ENCODE assay signal across 8 mouse cellular contexts in genomic region chr12:29280081-29280788, GRCm38 (mm10).
A peak's percentile ranks its signal among the peaks of the same experiment; 100 is the strongest.
DNase-seq lines count a peak whose midpoint lies in the region; ATAC-seq and TF ChIP-seq lines count a peak whose summit lies in the region.

No protein-coding gene starts in this region.

- no peaks in the 10 kb centered on the region for H3K9me3 ChIP-seq in hindbrain, postnatal 0 days (ENCODE audit: low read length)
- no peaks in the 10 kb centered on the region for H3K9me3 ChIP-seq in lung, postnatal 0 days (ENCODE audit: low read length)

- peak; percentile 58 for TF ChIP-seq EP300 in lung, postnatal 0 days (IDR thresholded peaks at IDR 0.05)

- 3% methylated on average over 9 of the region's 9 CpGs for WGBS in hindbrain, postnatal 0 days
- WGBS in lung, postnatal 0 days = 8% methylated on average over 9 of the region's 9 CpGs

- H3K4me1 ChIP-seq in hindbrain, postnatal 0 days (ENCODE audit: insufficient read depth, low read length) = peaks cover 18% of the 10 kb centered on the region
- no peaks in the 10 kb centered on the region; the same call in 1 of the 2 replicates for H3K4me1 ChIP-seq in lung, postnatal 0 days (ENCODE audit: insufficient read depth, low read depth, low read length)

- H3K36me3 ChIP-seq in hindbrain, postnatal 0 days (ENCODE audit: insufficient read depth, low read length) = no peaks in the 10 kb centered on the region
- H3K36me3 ChIP-seq in lung, postnatal 0 days (ENCODE audit: insufficient read depth, low read length) = no peaks in the 10 kb centered on the region

- peak; percentile 73 for ATAC-seq in hindbrain, postnatal 0 days
- peak; percentile 92 for ATAC-seq in lung, postnatal 0 days
- no peak for ATAC-seq in megakaryocyte progenitor cell, adult 5-6 weeks (replicated peaks; ENCODE audit: poor library complexity)

- H3K9ac ChIP-seq in hindbrain, postnatal 0 days (replicated peaks; ENCODE audit: low read length) = peak overlapping the region; percentile 48
- H3K9ac ChIP-seq in lung, postnatal 0 days (replicated peaks; ENCODE audit: low read depth) = no peak overlapping the region

- H3K4me2 ChIP-seq in hindbrain, postnatal 0 days (ENCODE audit: low read depth, low read length) = peak overlapping the region; percentile 44
- peak overlapping the region; percentile 19; the same call in 1 of the 2 replicates for H3K4me2 ChIP-seq in lung, postnatal 0 days (replicated peaks; ENCODE audit: low read depth, low read length)

- H3K27ac ChIP-seq in hindbrain, postnatal 0 days = peak overlapping the region; percentile 81
- no peak overlapping the region for H3K27ac ChIP-seq in lung, postnatal 0 days (ENCODE audit: low read length)

- TF ChIP-seq CTCF in hindbrain, postnatal 0 days (IDR thresholded peaks at IDR 0.05; ENCODE audit: low read depth) = peak; percentile 10; the same call in 1 of the 2 replicates
- no peak for TF ChIP-seq CTCF in lung, postnatal 0 days (IDR thresholded peaks at IDR 0.05)

- no peak overlapping the region for H3K4me3 ChIP-seq in hindbrain, postnatal 0 days (ENCODE audit: low read length)
- no peak overlapping the region for H3K4me3 ChIP-seq in lung, postnatal 0 days (ENCODE audit: low read depth, low read length)

- H3K27me3 ChIP-seq in hindbrain, postnatal 0 days (ENCODE audit: insufficient read depth, low read length) = no peaks in the 10 kb centered on the region
- H3K27me3 ChIP-seq in lung, postnatal 0 days (replicated peaks; ENCODE audit: insufficient read depth, low read length) = no peaks in the 10 kb centered on the region

- DNase-seq in layer of hippocampus, adult 11-12 months (ENCODE audit: low spot score) = peak; percentile 41
- no peak for DNase-seq in layer of hippocampus, adult 9-10 months (ENCODE audit: low spot score)
- peak; percentile 30 for DNase-seq in embryo, embryonic 9.5 days (ENCODE audit: extremely low spot score)
- peak; percentile 60 for DNase-seq in hindbrain, postnatal 0 days (ENCODE audit: low spot score)
- DNase-seq in lung, postnatal 0 days (ENCODE audit: low spot score) = peak; percentile 80
- peak; percentile 64 to 76 for DNase-seq in right cerebral cortex, postnatal 10 days (ENCODE audit: low spot score in 2 of 2)
- DNase-seq in spleen, postnatal 10 days (ENCODE audit: low spot score in 2 of 2) = no peak

Comparison
In these comparisons a context has a peak if more than half of its experiments do, and no peak if none do; other contexts are left out.
1. DNase-seq: peak in layer of hippocampus, adult 11-12 months (single experiment), embryo, embryonic 9.5 days (single experiment), hindbrain, postnatal 0 days (single experiment), lung, postnatal 0 days (single experiment) and right cerebral cortex, postnatal 10 days (2 of 2); none in layer of hippocampus, adult 9-10 months (single experiment) and spleen, postnatal 10 days (0 of 2).